Mouse (Mus musculus) kidney, postnatal 10 days (tissue): Measurements from ENCODE around the gene Gm4787.
A peak's percentile ranks its signal among the peaks of the same experiment; 100 is the strongest.
"Not testable (repeated sequence)": the region's sequence is repeated elsewhere in the genome, so short reads cannot be mapped to it uniquely, and the experiment has no call there.

Experiments used
- DNase-seq: peaks from one replicate; pipeline ENCODE4 v3.0.0; 2021; ENCODE audit warnings: mixed read lengths

Gene Gm4787

DNA sequence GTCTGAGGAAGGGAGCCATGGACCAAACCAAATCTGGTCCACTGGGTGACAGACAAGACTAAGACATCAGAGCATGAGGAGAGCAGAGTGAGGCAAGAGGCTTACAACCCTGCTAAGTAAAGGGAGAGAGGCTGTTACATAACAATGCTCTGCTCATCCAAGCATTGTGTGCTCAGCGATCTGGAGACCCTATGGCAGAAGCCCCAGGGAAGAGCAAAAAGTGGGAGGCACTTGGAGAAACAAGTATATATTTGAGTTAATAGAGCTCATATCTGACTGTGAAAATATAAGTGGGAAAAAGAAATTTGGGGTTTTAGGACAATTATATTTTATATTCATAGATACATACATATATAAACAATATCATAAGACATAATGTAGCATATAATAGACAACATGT is at the start of gene Gm4787:
Gene Gm4787 (minus strand): TSS at position 101 of the 400 bp plus-strand sequence.
- DNase-seq = not testable (repeated sequence)

DNA sequence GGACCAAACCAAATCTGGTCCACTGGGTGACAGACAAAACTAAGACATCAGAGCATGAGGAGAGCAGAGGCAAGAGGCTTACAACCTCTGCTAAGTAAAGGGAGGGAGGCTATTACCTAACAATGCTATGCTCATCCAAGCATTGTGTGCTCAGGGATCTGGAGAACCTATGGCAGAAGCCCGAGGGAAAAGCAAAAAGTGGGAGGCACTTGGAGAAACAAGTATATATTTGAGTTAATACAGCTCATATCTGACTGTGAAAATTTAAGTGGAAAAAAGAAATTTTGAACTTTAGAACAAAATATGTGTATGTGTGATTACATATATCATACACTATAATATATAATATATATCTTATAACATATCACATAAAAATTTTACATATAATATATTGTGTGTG is 42.6 kb upstream of the Gm4787 start, which contains the start of gene Adam4:
Gene Adam4 (minus strand): TSS at position 101 of the 400 bp plus-strand sequence.
- DNase-seq = no peak

DNA sequence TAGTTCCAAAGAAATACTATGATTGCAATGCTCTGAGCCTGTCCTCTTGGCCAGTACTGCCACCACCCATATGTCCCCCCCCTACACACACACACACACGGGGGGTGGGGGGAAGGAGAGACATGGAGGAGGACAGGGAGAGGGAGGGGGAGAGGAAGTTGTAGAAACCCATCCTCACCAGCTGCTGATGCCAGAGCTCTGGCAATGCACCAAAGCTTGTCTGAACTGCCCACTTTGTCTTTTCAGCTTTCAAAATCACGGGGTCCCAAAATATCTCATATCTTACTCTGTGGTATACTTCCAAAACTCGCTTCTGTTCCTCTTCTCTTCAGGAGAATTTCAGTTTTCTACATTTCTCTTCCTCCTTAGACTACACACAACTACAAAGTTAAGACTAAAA is 33.9 kb upstream of the Gm4787 start:
- no peak for DNase-seq

DNA sequence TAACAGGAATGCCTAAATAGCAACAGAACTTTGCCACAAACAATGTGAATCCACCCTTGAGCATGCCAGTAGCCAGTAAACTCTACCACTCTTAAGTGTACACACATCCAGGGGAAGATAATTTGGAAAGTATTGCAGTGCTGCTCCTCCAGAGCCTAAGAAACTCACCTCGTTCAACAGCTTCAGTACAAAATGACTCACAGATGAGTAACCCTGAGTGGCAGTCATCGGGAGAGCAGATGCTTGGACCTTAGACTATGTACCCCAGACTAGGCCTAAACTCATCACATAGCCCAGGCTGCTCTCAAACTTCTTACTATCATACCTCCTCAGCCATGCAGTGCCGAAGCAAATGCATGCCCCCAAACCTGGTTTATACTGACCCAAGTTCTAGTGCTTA is 29.7 kb upstream of the Gm4787 start:
- no peak for DNase-seq

DNA sequence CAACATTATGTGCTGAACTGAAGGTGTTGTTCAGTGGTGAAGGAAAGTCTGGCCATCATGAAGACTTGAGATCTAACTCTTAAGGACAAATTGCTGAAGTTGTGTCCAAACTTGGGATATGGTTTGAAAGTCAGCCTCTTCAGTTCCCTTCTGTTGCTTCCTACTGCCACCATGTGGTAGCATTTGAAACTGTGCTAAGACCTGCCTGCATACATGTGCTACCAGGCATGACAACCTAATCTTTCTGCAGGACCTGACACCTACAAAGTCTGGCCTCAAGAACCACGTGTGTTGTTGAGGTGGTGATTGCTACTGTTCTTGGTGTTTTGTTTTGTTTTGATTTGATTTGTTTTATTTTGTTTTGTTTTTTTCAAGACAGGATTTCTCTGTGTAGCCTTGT is 22.9 kb upstream of the Gm4787 start:
- DNase-seq = peak; percentile 78

DNA sequence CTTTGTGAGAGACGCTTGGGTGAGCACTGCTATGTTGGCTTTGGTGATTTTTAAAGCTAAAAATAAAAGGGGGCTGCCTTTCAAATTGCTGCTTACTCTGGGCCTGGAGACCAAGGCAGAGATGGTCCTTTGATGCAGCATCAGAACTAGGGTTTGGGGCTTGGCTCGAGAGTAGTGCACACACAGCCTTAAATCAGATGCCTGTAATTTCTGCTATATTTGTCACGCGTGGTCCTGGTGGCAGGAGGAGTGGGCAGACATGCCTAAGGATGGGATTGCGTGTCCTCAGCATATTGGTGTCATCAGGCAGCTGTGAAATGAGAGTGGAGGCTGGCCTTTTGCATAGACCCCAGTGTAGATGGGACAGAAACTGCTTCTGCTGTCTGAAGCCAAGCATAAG is 45.4 kb downstream of the Gm4787 start:
- DNase-seq = no peak

DNA sequence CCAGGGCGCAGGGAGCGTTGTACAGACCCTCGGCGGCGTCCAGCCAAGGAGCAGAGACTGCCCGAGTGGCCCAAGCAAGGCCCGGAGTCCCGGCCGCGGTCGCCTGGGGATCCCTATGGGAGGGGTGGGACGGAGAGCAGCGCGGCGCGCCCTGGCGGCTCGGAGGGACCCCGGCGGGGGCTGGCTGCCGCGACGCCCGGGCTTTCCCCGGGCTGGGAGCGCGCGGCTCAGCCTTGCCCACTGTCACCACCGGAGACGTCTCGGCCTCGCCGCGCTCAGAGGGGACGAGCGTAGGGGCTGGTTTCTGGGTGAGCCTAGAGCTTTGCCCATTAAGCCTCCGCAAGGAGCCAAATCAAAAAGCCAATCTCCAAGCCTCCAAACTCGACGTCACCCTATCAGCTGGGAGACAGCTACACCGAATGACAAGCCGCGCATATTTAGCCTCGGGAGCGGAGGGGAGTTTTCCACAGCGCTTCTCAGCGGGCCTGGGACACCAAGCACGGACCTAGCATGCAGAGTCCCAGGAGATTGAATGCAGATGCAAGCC is 46.3 kb downstream of the Gm4787 start, which contains the start of gene Slc8a3:
Gene Slc8a3 (minus strand): TSS at position 306 of the 547 bp plus-strand sequence.
- peak; percentile 25 for DNase-seq

DNA sequence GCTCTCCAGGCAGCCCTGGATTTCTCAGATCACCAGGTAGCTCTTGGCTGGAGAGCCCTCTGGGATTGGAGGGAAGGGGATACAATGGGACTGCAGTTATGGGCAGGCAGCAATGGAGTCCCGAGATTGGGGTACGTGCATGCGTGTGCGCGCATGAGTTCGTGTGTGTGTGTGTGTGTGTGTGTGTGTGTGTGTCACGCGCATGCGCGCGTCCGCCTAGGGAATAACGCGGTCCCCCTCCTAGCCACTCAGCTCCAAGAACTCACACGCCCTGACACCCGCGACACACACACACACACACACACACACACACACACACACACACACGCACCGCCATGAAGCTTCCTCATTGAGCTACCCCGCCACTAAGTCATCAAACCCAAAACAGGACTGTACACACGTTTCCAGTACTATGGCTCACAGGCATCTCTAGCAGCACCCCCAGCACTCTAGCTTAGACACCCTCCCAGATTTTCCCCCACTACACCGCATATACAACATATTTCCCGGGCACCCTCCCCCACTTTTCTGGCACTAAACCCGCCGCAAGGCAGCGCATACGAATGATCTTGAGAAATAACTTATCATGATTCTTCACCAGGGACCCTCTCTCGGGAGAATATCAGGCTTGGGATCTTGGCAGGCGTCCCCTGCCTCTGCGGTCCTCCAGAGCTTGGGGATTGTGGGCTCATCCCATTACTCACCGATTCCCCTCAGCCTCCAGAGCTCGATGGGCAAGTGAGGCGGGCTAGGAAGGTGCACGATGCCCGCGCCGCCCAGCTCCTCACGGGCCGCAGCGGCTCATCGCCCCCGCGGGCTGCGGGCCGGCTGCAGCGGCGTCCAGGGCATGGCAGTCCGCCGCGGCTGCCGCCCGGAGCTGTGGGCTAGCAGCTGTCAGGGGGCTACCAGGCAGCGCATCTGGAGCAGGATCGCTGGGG is 47.1 kb downstream of the Gm4787 start:
- peak; percentile 24 for DNase-seq

DNA sequence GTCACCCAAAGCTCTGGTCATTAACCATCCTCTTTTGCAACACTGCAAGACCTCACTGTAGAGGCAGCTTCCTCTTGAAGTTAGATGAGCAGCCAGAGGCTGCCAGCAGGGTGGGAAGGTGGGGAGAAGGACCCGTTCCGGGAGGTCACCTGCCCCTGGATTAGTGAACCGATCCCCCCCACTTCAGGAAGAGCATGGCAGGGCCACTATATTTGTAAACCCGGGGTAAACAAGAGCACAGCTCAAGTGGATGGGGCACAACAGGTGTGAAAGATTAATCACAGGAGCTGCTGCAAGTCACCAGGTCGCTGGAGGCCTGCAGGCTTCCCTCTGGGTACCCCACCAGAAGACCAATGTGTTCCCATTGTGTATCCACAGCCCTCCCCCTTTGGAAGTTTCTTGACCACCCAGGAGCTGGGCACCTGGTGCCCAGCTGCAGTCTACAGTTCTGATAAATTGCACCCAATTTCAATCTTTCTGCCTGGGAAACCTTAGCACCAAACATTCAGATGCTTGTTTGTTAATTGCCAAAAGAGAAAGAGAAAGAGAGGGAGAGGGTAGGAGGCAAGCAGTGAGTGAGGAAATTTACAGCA is 48.1 kb downstream of the Gm4787 start:
- no peak for DNase-seq
